Mouse (Mus musculus) limb, embryonic 14.5 days (tissue): ENCODE data around the gene Ss18l1. TPM values are rescaled to one million over a fixed set of nuclear protein-coding genes. Genes with fewer than 3 reads are reported as not detected.
A peak's percentile ranks its signal among the peaks of the same experiment; 100 is the strongest.

Experiments used
- ATAC-seq: fragments of 200-750 bp; cut with Nextera tagmentation; 2 replicates; pipeline ENCODE4 v1.8.0; 2017; ENCODE audit warnings: low read depth, moderate number of reproducible peaks, moderate TSS enrichment; ENCODE audit not compliant: low FRiP score
- DNase-seq: peaks from one replicate; pipeline ENCODE4 v3.0.0-alpha.2; 2015; ENCODE audit warnings: low spot score
- H3K27ac ChIP-seq: fragments of 300-500 bp; sonication (generic); replicated peaks from 2 replicates; pipeline ENCODE4 v1.5.1; 2014; ENCODE audit warnings: low read depth, mild to moderate bottlenecking, low read length, moderate library complexity, mixed read lengths
- H3K27me3 ChIP-seq: fragments of 300-500 bp; sonication (generic); 2 replicates; pipeline ENCODE4 v1.6.1; 2014; ENCODE audit warnings: low read length, mixed read lengths; ENCODE audit not compliant: control insufficient read depth, insufficient read depth
- H3K36me3 ChIP-seq: fragments of 300-500 bp; sonication (generic); 2 replicates; pipeline ENCODE4 v1.6.1; 2014; ENCODE audit warnings: mild to moderate bottlenecking, low read length, moderate library complexity, mixed read lengths; ENCODE audit not compliant: control insufficient read depth, insufficient read depth
- H3K4me1 ChIP-seq: fragments of 300-500 bp; sonication (generic); 2 replicates; pipeline ENCODE4 v1.6.1; 2014; ENCODE audit warnings: antibody characterized with exemption, low read length, mixed read lengths; ENCODE audit not compliant: control insufficient read depth, insufficient read depth
- H3K4me2 ChIP-seq: fragments of 300-500 bp; sonication (generic); replicated peaks from 2 replicates; pipeline ENCODE4 v1.6.1; 2014; ENCODE audit warnings: low read depth, mild to moderate bottlenecking, low read length, moderate library complexity; ENCODE audit not compliant: severe bottlenecking
- H3K4me3 ChIP-seq: fragments of 300-500 bp; sonication (generic); replicated peaks from 2 replicates; pipeline ENCODE4 v1.5.1; 2014; ENCODE audit warnings: low read length
- H3K9ac ChIP-seq: fragments of 300-500 bp; sonication (generic); 2 replicates; pipeline ENCODE4 v1.6.1; 2014; ENCODE audit warnings: mild to moderate bottlenecking, low read depth, low read length, moderate library complexity; ENCODE audit not compliant: severe bottlenecking
- H3K9me3 ChIP-seq: fragments of 300-500 bp; sonication (generic); 2 replicates; pipeline ENCODE4 v1.6.1; 2016; ENCODE audit warnings: low read length; ENCODE audit not compliant: control insufficient read depth
- POLR2A ChIP-seq: fragments of 200-500 bp; IDR thresholded peaks from 2 replicates; pipeline ENCODE4 v1.8.0; 2012; ENCODE audit warnings: inconsistent platforms, mild to moderate bottlenecking, moderate library complexity, borderline replicate concordance; ENCODE audit not compliant: insufficient read depth, insufficient read length; ENCODE audit errors: extremely low read depth
- WGBS: fragments of 180-500 bp; shearing (Covaris S2); extraction: QIAGEN DNeasy Blood & Tissue Kit; methylation state at CpG from one replicate; pipeline ENCODE4 v1.1.7; 2014; 5-methylcytosine and 5-hydroxymethylcytosine counted together
- polyA plus RNA-seq, 2 experiments: library from polyadenylated mRNA; depleted of rRNA in 1 of 2; stranded (reverse) in 1 of 2; unstranded in 1 of 2; fragments of >200 nt; fragmentation: Nextera tagmentation in 1 of 2; extraction: Ambion mirVana in 1 of 2; gene quantifications; 2 replicates each; pipeline versions ENCODE4 v1.2.1 to v1.2.3; 2012 to 2014

Gene Ss18l1
- polyA plus RNA-seq, 2 experiments = 3.5 to 9.1 TPM

GRCm38 (mm10) chr2:180025135-180025860 lies 17.0 kb upstream of the Ss18l1 start:
- ATAC-seq (peak; percentile 47), DNase-seq (peak; percentile 12)
- no peak for TF ChIP-seq POLR2A
- peak overlapping the region; percentile 96 for H3K4me3 ChIP-seq
- H3K4me2 ChIP-seq = peak overlapping the region; percentile 86
- H3K9me3 ChIP-seq = no peaks in the 10 kb centered on the region
- peaks cover 29% of the 10 kb centered on the region for H3K36me3 ChIP-seq
- H3K27ac ChIP-seq = peak overlapping the region; percentile 88
- H3K9ac ChIP-seq = peak overlapping the region; percentile 85
- no peaks in the 10 kb centered on the region for H3K27me3 ChIP-seq
- WGBS = under 1% methylated on average over 52 of the region's 84 CpGs
- peaks cover 30% of the 10 kb centered on the region for H3K4me1 ChIP-seq

GRCm38 (mm10) chr2:180025861-180026200 lies 16.5 kb upstream of the Ss18l1 start:
- no peak for TF ChIP-seq POLR2A
- Histone ChIP-seq H3K27me3 (no peaks in the 10 kb centered on the region), H3K9ac (peak overlapping the region; percentile 85), H3K9me3 (no peaks in the 10 kb centered on the region), H3K36me3 (peaks cover 35% of the 10 kb centered on the region), H3K4me1 (peaks cover 30% of the 10 kb centered on the region), H3K4me3 (peak overlapping the region; percentile 96), H3K27ac (peak overlapping the region; percentile 88), H3K4me2 (peak overlapping the region; percentile 86)
- ATAC-seq = no peak
- no peak for DNase-seq
- WGBS = 10% methylated on average over 6 of the region's 6 CpGs

DNA sequence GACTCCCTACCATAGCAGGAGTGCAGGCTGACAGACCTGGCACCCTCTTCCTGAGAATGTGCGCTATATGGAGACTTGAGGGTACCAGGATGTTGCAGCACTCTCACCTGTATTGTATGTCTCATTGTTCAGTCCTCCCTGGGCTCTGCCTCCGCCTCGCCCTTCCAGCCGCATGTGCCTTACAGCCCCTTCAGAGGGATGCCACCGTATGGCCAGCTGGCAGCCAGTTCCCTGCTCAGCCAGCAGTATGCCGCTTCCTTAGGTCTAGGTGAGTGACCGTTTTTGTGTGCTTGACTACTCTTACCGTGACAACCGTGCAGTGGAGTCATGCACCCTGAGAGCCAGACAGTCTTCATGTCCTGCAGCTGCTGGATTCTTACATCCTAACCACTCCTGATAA lies 14.5 kb upstream of the Ss18l1 start:
- H3K4me2 ChIP-seq = peak overlapping the region; percentile 86
- ATAC-seq (no peak), DNase-seq (no peak)
- H3K27me3 ChIP-seq = no peaks in the 10 kb centered on the region
- no peak for TF ChIP-seq POLR2A
- H3K4me1 ChIP-seq = peaks cover 28% of the 10 kb centered on the region
- H3K36me3 ChIP-seq = peaks cover 54% of the 10 kb centered on the region
- H3K9ac ChIP-seq = peak overlapping the region; percentile 85
- peak overlapping the region; percentile 96; the same call in 1 of the 2 replicates for H3K4me3 ChIP-seq
- no peaks in the 10 kb centered on the region for H3K9me3 ChIP-seq
- H3K27ac ChIP-seq = no peak overlapping the region
- 79% methylated on average over 9 of the region's 9 CpGs for WGBS

DNA sequence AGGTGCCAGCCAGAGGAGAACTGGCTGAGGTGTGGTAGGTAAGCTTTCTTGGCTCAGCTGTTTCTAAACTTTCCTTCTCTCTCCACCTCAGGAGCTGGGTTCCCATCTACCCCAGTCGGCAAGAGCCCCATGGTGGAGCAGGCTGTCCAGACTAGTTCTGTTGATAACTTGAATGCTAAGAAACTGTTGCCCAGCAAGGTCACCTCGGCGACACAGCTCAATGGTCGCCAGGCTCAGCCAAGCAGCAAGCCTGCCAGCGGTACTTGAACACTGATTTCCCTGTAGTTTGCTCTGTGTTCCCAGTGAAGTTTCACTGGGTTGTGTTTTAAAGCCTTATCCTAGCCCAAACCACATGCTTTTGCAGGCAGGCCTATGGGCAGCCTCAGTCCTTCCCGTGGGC lies 11.0 kb upstream of the Ss18l1 start:
- Histone ChIP-seq H3K27me3 (no peaks in the 10 kb centered on the region), H3K4me1 (peaks cover 20% of the 10 kb centered on the region), H3K9ac (no peak overlapping the region), H3K9me3 (no peaks in the 10 kb centered on the region), H3K36me3 (peaks cover 88% of the 10 kb centered on the region), H3K4me2 (no peak overlapping the region), H3K4me3 (no peak overlapping the region), H3K27ac (no peak overlapping the region)
- no peak for DNase-seq
- no peak for ATAC-seq
- 97% methylated on average over 6 of the region's 6 CpGs for WGBS
- TF ChIP-seq POLR2A = no peak

- Histone ChIP-seq H3K27ac (no peak overlapping the region), H3K4me1 (peaks cover 4% of the 10 kb centered on the region), H3K9me3 (no peaks in the 10 kb centered on the region), H3K4me3 (no peak overlapping the region), H3K9ac (no peak overlapping the region), H3K27me3 (no peaks in the 10 kb centered on the region), H3K36me3 (peaks cover 99% of the 10 kb centered on the region), H3K4me2 (no peak overlapping the region)
- no peak for ATAC-seq
- WGBS = 55% methylated on average over 3 of the region's 3 CpGs
- no peak for DNase-seq
- TF ChIP-seq POLR2A = no peak
Observed at GRCm38 (mm10) chr2:180032925-180033324, 9.4 kb upstream of the Ss18l1 start.
